Mouse (Mus musculus) lung, embryonic 15.5 days (tissue): Measurements from ENCODE around the gene Dusp3. TPM values are rescaled to one million over a fixed set of nuclear protein-coding genes. Genes with fewer than 3 reads are reported as not detected.

Experiments used
- ATAC-seq: fragments of 200-750 bp; cut with Nextera tagmentation; 2 replicates; pipeline ENCODE4 v1.8.0; 2017; ENCODE audit warnings: moderate number of reproducible peaks, borderline replicate concordance; ENCODE audit not compliant: low FRiP score, low TSS enrichment; ENCODE audit errors: extremely low read depth
- H3K27ac ChIP-seq: fragments of 300-500 bp; sonication (generic); 2 replicates; pipeline ENCODE4 v1.5.1; 2015; ENCODE audit warnings: moderate library complexity, mild to moderate bottlenecking, inconsistent platforms
- H3K27me3 ChIP-seq: fragments of 300-500 bp; sonication (generic); 2 replicates; pipeline ENCODE4 v1.6.1; 2015; ENCODE audit warnings: inconsistent platforms
- H3K36me3 ChIP-seq: fragments of 300-500 bp; sonication (generic); 2 replicates; pipeline ENCODE4 v1.6.1; 2015; ENCODE audit warnings: inconsistent platforms
- H3K4me1 ChIP-seq: fragments of 300-500 bp; sonication (generic); 2 replicates; pipeline ENCODE4 v1.6.1; 2015; ENCODE audit warnings: inconsistent platforms
- H3K4me2 ChIP-seq: fragments of 300-500 bp; sonication (generic); 2 replicates; pipeline ENCODE4 v1.6.1; 2015; ENCODE audit warnings: inconsistent platforms, mild to moderate bottlenecking, moderate library complexity
- H3K4me3 ChIP-seq: fragments of 300-500 bp; sonication (generic); 2 replicates; pipeline ENCODE4 v1.5.1; 2015; ENCODE audit warnings: mild to moderate bottlenecking, inconsistent platforms
- H3K9ac ChIP-seq: fragments of 300-500 bp; sonication (generic); 2 replicates; pipeline ENCODE4 v1.6.1; 2015; ENCODE audit warnings: inconsistent platforms
- H3K9me3 ChIP-seq: fragments of 300-500 bp; sonication (generic); 2 replicates; pipeline ENCODE4 v1.6.1; 2016; ENCODE audit warnings: inconsistent platforms
- WGBS: fragments of 180-500 bp; shearing (Covaris S2); methylation state at CpG from one replicate; pipeline ENCODE4 v1.1.7; 2015; 5-methylcytosine and 5-hydroxymethylcytosine counted together
- polyA plus RNA-seq: library from polyadenylated mRNA; unstranded; fragments of >200 nt; fragmentation: Nextera tagmentation; extraction: Ambion mirVana; gene quantifications from 2 replicates; pipeline ENCODE4 v1.2.1, GENCODE M21; 2015

Dusp3 gene
- polyA plus RNA-seq, 1 experiment from 2014 or later: 20.0 TPM

GRCm38 (mm10) chr11:102008954-102009637, 22.3 kb upstream of the Dusp3 start:
- Histone ChIP-seq H3K9me3 (no peaks in the 10 kb centered on the region), H3K27ac (0 out of 2 replicates have a peak overlapping the region, but pooled peaks have one; percentile 2), H3K4me1 (peaks cover 4% of the 10 kb centered on the region; the same call in 1 of the 2 replicates), H3K36me3 (no peaks in the 10 kb centered on the region), H3K4me2 (no peak overlapping the region), H3K9ac (no peak overlapping the region), H3K4me3 (no peak overlapping the region), H3K27me3 (no peaks in the 10 kb centered on the region)
- ATAC-seq: no peak
- 44% methylated on average over 15 of the region's 15 CpGs for WGBS

- H3K4me3 ChIP-seq: no peak overlapping the region
- no peak overlapping the region for H3K4me2 ChIP-seq
- no peak overlapping the region for H3K27ac ChIP-seq
- no peak overlapping the region for H3K9ac ChIP-seq
- no peaks in the 10 kb centered on the region for H3K36me3 ChIP-seq
- no peaks in the 10 kb centered on the region for H3K27me3 ChIP-seq
- H3K4me1 ChIP-seq: peaks cover 4% of the 10 kb centered on the region; the same call in 1 of the 2 replicates
- ATAC-seq: no peak
- 82% methylated on average over 8 of the region's 8 CpGs for WGBS
- no peaks in the 10 kb centered on the region for H3K9me3 ChIP-seq
These were observed 21.6 kb upstream of the Dusp3 start for GRCm38 (mm10) chr11:102008372-102008771.

GRCm38 (mm10) chr11:102006688-102007087, 19.9 kb upstream of the Dusp3 start:
- H3K4me2 ChIP-seq: no peak overlapping the region
- WGBS: 75% methylated on average over 5 of the region's 5 CpGs
- no peaks in the 10 kb centered on the region for H3K27me3 ChIP-seq
- no peaks in the 10 kb centered on the region for H3K36me3 ChIP-seq
- no peak for ATAC-seq
- H3K4me1 ChIP-seq: peaks cover 4% of the 10 kb centered on the region; the same call in 1 of the 2 replicates
- H3K27ac ChIP-seq: no peak overlapping the region
- H3K9me3 ChIP-seq: no peaks in the 10 kb centered on the region
- no peak overlapping the region for H3K9ac ChIP-seq
- no peak overlapping the region for H3K4me3 ChIP-seq

- ATAC-seq: no peak
- Histone ChIP-seq H3K4me3 (no peak overlapping the region), H3K9ac (no peak overlapping the region), H3K4me2 (no peak overlapping the region), H3K36me3 (no peaks in the 10 kb centered on the region), H3K4me1 (peaks cover 4% of the 10 kb centered on the region; the same call in 1 of the 2 replicates), H3K27me3 (no peaks in the 10 kb centered on the region), H3K27ac (no peak overlapping the region), H3K9me3 (no peaks in the 10 kb centered on the region)
- 81% methylated on average over 9 of the region's 9 CpGs for WGBS
These were observed 19.5 kb upstream of the Dusp3 start for GRCm38 (mm10) chr11:102006271-102006670.

- 90% methylated on average over 8 of the region's 8 CpGs for WGBS
These were observed 17.4 kb upstream of the Dusp3 start for GRCm38 (mm10) chr11:102004251-102004650.

GRCm38 (mm10) chr11:101999466-101999865, 12.7 kb upstream of the Dusp3 start:
- WGBS: 59% methylated on average over 4 of the region's 4 CpGs
- Histone ChIP-seq H3K4me3 (no peak overlapping the region), H3K36me3 (no peaks in the 10 kb centered on the region), H3K27ac (no peak overlapping the region), H3K9ac (no peak overlapping the region), H3K4me2 (no peak overlapping the region), H3K9me3 (no peaks in the 10 kb centered on the region), H3K27me3 (no peaks in the 10 kb centered on the region), H3K4me1 (no peaks in the 10 kb centered on the region)
- ATAC-seq: no peak

More at GRCm38 (mm10) chr11:102004251-102004650, 17.4 kb upstream of the Dusp3 start:
- no peak for ATAC-seq
- Histone ChIP-seq H3K36me3 (no peaks in the 10 kb centered on the region), H3K4me3 (no peak overlapping the region), H3K27me3 (no peaks in the 10 kb centered on the region), H3K4me1 (peaks cover 2% of the 10 kb centered on the region; the same call in 1 of the 2 replicates), H3K9me3 (no peaks in the 10 kb centered on the region), H3K9ac (no peak overlapping the region), H3K27ac (no peak overlapping the region), H3K4me2 (no peak overlapping the region)

- no peak for ATAC-seq
- H3K4me3 ChIP-seq: no peak overlapping the region
- 40% methylated on average over 5 of the region's 5 CpGs for WGBS
- no peaks in the 10 kb centered on the region for H3K36me3 ChIP-seq
- no peaks in the 10 kb centered on the region for H3K9me3 ChIP-seq
- no peak overlapping the region for H3K27ac ChIP-seq
- H3K4me2 ChIP-seq: no peak overlapping the region
- no peak overlapping the region for H3K9ac ChIP-seq
- H3K27me3 ChIP-seq: no peaks in the 10 kb centered on the region
- H3K4me1 ChIP-seq: no peaks in the 10 kb centered on the region
These were observed 11.4 kb upstream of the Dusp3 start for GRCm38 (mm10) chr11:101998258-101998657.

- H3K9me3 ChIP-seq: no peaks in the 10 kb centered on the region
- 83% methylated on average over 7 of the region's 7 CpGs for WGBS
- no peak for ATAC-seq
- H3K9ac ChIP-seq: no peak overlapping the region
- H3K4me2 ChIP-seq: no peak overlapping the region
- H3K4me1 ChIP-seq: no peaks in the 10 kb centered on the region
- H3K36me3 ChIP-seq: no peaks in the 10 kb centered on the region
- H3K27me3 ChIP-seq: no peaks in the 10 kb centered on the region
- no peak overlapping the region for H3K27ac ChIP-seq
- no peak overlapping the region for H3K4me3 ChIP-seq
These were observed 9.1 kb upstream of the Dusp3 start for GRCm38 (mm10) chr11:101995938-101996337.

GRCm38 (mm10) chr11:101994100-101994499, 7.3 kb upstream of the Dusp3 start:
- Histone ChIP-seq H3K27ac (no peak overlapping the region), H3K27me3 (no peaks in the 10 kb centered on the region), H3K4me2 (no peak overlapping the region; the same call in 1 of the 2 replicates), H3K36me3 (no peaks in the 10 kb centered on the region), H3K4me3 (no peak overlapping the region), H3K4me1 (no peaks in the 10 kb centered on the region), H3K9me3 (no peaks in the 10 kb centered on the region), H3K9ac (no peak overlapping the region)
- ATAC-seq: no peak
- 56% methylated on average over 8 of the region's 8 CpGs for WGBS

- no peaks in the 10 kb centered on the region for H3K4me1 ChIP-seq
- no peak overlapping the region for H3K4me2 ChIP-seq
- ATAC-seq: no peak
- H3K4me3 ChIP-seq: no peak overlapping the region
- no peak overlapping the region for H3K9ac ChIP-seq
- H3K27me3 ChIP-seq: peaks cover 2% of the 10 kb centered on the region; the same call in 1 of the 2 replicates
- H3K9me3 ChIP-seq: no peaks in the 10 kb centered on the region
- WGBS: 81% methylated on average over 7 of the region's 7 CpGs
- H3K27ac ChIP-seq: no peak overlapping the region
- no peaks in the 10 kb centered on the region for H3K36me3 ChIP-seq
These were observed 5.6 kb upstream of the Dusp3 start for GRCm38 (mm10) chr11:101992411-101992810.

- H3K27me3 ChIP-seq: peaks cover 3% of the 10 kb centered on the region; the same call in 1 of the 2 replicates
- no peaks in the 10 kb centered on the region for H3K4me1 ChIP-seq
- H3K27ac ChIP-seq: no peak overlapping the region
- H3K4me2 ChIP-seq: no peak overlapping the region
- H3K4me3 ChIP-seq: no peak overlapping the region
- no peaks in the 10 kb centered on the region for H3K9me3 ChIP-seq
- H3K36me3 ChIP-seq: no peaks in the 10 kb centered on the region
- ATAC-seq: no peak
- WGBS: 61% methylated on average over 3 of the region's 3 CpGs
- no peak overlapping the region for H3K9ac ChIP-seq
These were observed 5.0 kb upstream of the Dusp3 start for GRCm38 (mm10) chr11:101991813-101992212.

- Histone ChIP-seq H3K27me3 (peaks cover 3% of the 10 kb centered on the region; the same call in 1 of the 2 replicates), H3K36me3 (no peaks in the 10 kb centered on the region), H3K9me3 (no peaks in the 10 kb centered on the region), H3K4me2 (no peak overlapping the region), H3K27ac (no peak overlapping the region), H3K4me1 (peaks cover 10% of the 10 kb centered on the region), H3K9ac (no peak overlapping the region), H3K4me3 (no peak overlapping the region)
- ATAC-seq: no peak
- WGBS: 76% methylated on average over 3 of the region's 3 CpGs
These were observed 3.4 kb upstream of the Dusp3 start for GRCm38 (mm10) chr11:101990244-101990643.
